Mouse (Mus musculus) monocyte, adult 5-6 weeks (primary cell): ENCODE measurements around the gene Ift140. TPM values are rescaled to one million over a fixed set of nuclear protein-coding genes. Genes with fewer than 3 reads are reported as not detected.

Experiments used
- total RNA-seq: library from RNA; stranded (forward); fragments of 200-1000, 200-491, 200-594 nt; gene quantifications from 3 replicates; pipeline ENCODE4 v1.2.3, GENCODE M21; 2017

The Ift140 gene
- total RNA-seq, 1 experiment from 2014 or later: 11.7 TPM

Other genes with a start within 250 kb of the Ift140 start
- gene Meiob, start 211.8 kb upstream of the Ift140 start, total RNA-seq: not detected in 3 replicates
- gene Hagh, start 175.9 kb upstream of the Ift140 start, total RNA-seq: 23.2 to 48.3 TPM (median 34.5 TPM) in 3 replicates
- gene Fahd1, start 165.7 kb upstream of the Ift140 start, total RNA-seq: 3.2 to 6.6 TPM (median 4.8 TPM) in 3 replicates
- gene Igfals, start 150.1 kb upstream of the Ift140 start, total RNA-seq: 0.29 TPM in 1 of 3 replicates, not detected in the others
- gene Nubp2, start 129.7 kb upstream of the Ift140 start, total RNA-seq: 34.3 to 41.0 TPM (median 40.1 TPM) in 3 replicates
- 16.6 to 25.9 TPM (median 20.5 TPM) in 3 replicates for gene Spsb3, start 129.4 kb upstream of the Ift140 start, total RNA-seq
- gene Eme2, start 121.0 kb upstream of the Ift140 start, total RNA-seq: 12.0 to 20.2 TPM (median 12.9 TPM) in 3 replicates
- gene Mrps34, start 121.0 kb upstream of the Ift140 start, total RNA-seq: 13.4 to 24.4 TPM (median 19.0 TPM) in 3 replicates
- gene Nme3, start 119.6 kb upstream of the Ift140 start, total RNA-seq: 28.0 to 48.6 TPM (median 30.1 TPM) in 3 replicates
- gene Mapk8ip3, start 79.1 kb upstream of the Ift140 start, total RNA-seq: 46.0 to 84.3 TPM (median 50.2 TPM) in 3 replicates
- 13.4 to 14.4 TPM (median 14.2 TPM) in 3 replicates for gene Jpt2, start 55.4 kb upstream of the Ift140 start, total RNA-seq
- gene Cramp1l, start 297 bp upstream of the Ift140 start, total RNA-seq: 10.3 to 23.9 TPM (median 11.2 TPM) in 3 replicates
- gene Tmem204, start 67.5 kb downstream of the Ift140 start, total RNA-seq: not detected in 3 replicates
- gene Telo2, start 99.9 kb downstream of the Ift140 start, total RNA-seq: 13.3 to 21.2 TPM (median 17.5 TPM) in 3 replicates
- gene Ptx4, start 104.7 kb downstream of the Ift140 start, total RNA-seq: not detected in 3 replicates
- 16.3 to 21.8 TPM (median 20.8 TPM) in 3 replicates for gene Clcn7, start 117.3 kb downstream of the Ift140 start, total RNA-seq
- gene Ccdc154, start 146.4 kb downstream of the Ift140 start, total RNA-seq: not detected in 3 replicates
- not detected in 3 replicates for gene Gm38655, start 159.4 kb downstream of the Ift140 start, total RNA-seq
- 7.0 to 11.0 TPM (median 9.3 TPM) in 3 replicates for gene BC003965, start 168.5 kb downstream of the Ift140 start, total RNA-seq
- gene Unkl, start 172.3 kb downstream of the Ift140 start, total RNA-seq: 14.3 to 29.9 TPM (median 22.5 TPM) in 3 replicates
- gene Gnptg, start 224.0 kb downstream of the Ift140 start, total RNA-seq: 27.2 to 58.6 TPM (median 49.2 TPM) in 3 replicates
- gene Tsr3, start 224.1 kb downstream of the Ift140 start, total RNA-seq: 24.6 to 33.5 TPM (median 27.9 TPM) in 3 replicates
- 31.6 to 146 TPM (median 34.3 TPM) in 3 replicates for gene Baiap3, start 240.3 kb downstream of the Ift140 start, total RNA-seq